Mouse (Mus musculus) CH12.LX (cell line): ENCODE results near the gene S100a16. TPM values are rescaled to one million over a fixed set of nuclear protein-coding genes. Genes with fewer than 3 reads are reported as not detected.

Experiments used
- DNase-seq: peaks from one replicate; pipeline ENCODE4 v3.0.0-alpha.2; 2013; ENCODE audit errors: extremely low read depth
- H3K27ac ChIP-seq: 2 replicates; pipeline ENCODE4 v1.5.1; 2012; ENCODE audit warnings: low read depth, mild to moderate bottlenecking, control low read depth, moderate library complexity; ENCODE audit not compliant: insufficient read depth
- H3K27me3 ChIP-seq: replicated peaks from 2 replicates; pipeline ENCODE3; 2012; ENCODE audit warnings: inconsistent platforms
- H3K36me3 ChIP-seq, 2 experiments: replicated peaks in 1 of 2; 2 replicates each; pipeline versions ENCODE3 to v1.6.1; 2012; ENCODE audit warnings: inconsistent platforms in 1 of 2, low read length in 1 of 2, mild to moderate bottlenecking in 1 of 2, mixed read lengths in 1 of 2, moderate library complexity in 1 of 2; ENCODE audit not compliant: control insufficient read depth in 1 of 2, insufficient read depth in 1 of 2
- H3K4me1 ChIP-seq, 2 experiments: 2 replicates each; pipeline ENCODE4 v1.6.1; 2012; ENCODE audit warnings: inconsistent platforms in 1 of 2, moderate library complexity in 1 of 2; ENCODE audit not compliant: insufficient read depth in 2 of 2, control insufficient read depth in 1 of 2
- H3K4me2 ChIP-seq: 2 replicates; pipeline ENCODE4 v1.6.1; 2012; ENCODE audit warnings: low read depth, mild to moderate bottlenecking, control low read depth; ENCODE audit not compliant: poor library complexity, insufficient read depth, severe bottlenecking
- H3K4me3 ChIP-seq, 3 experiments: fragments of 150-350 bp in 1 of 3; sonication (generic) in 1 of 3; replicated peaks in 1 of 3; 2 replicates each; pipeline versions ENCODE3 to v1.5.1; 2011 to 2012; ENCODE audit warnings: low read depth in 2 of 3, low read length in 2 of 3, mild to moderate bottlenecking in 2 of 3, moderate library complexity in 2 of 3, control low read depth in 1 of 3, improper control_type of control experiment in 1 of 3, inconsistent platforms in 1 of 3, mixed read lengths in 1 of 3; ENCODE audit not compliant: poor library complexity in 1 of 3
- H3K79me2 ChIP-seq: replicated peaks from 2 replicates; pipeline ENCODE4 v1.6.1; 2012; ENCODE audit warnings: mild to moderate bottlenecking, moderate library complexity; ENCODE audit not compliant: control insufficient read depth, poor library complexity, insufficient read depth, severe bottlenecking; ENCODE audit errors: extremely low read depth
- H3K9ac ChIP-seq: 2 replicates; pipeline ENCODE4 v1.6.1; 2012; ENCODE audit warnings: low read depth, mild to moderate bottlenecking, control low read depth, moderate library complexity; ENCODE audit not compliant: insufficient read depth
- H3K9me3 ChIP-seq: replicated peaks from 2 replicates; pipeline ENCODE3; 2012; ENCODE audit warnings: low read length, inconsistent platforms, mixed read lengths
- BHLHE40 ChIP-seq: IDR thresholded peaks from 2 replicates; pipeline ENCODE4 v1.6.1; 2011; ENCODE audit warnings: mild to moderate bottlenecking, low read depth, low read length, improper control_type of control experiment
- CTCF ChIP-seq, 2 experiments: IDR thresholded peaks in 1 of 2; conservative IDR thresholded peaks in 1 of 2; 2 replicates each; pipeline ENCODE4 v1.5.1; 2011 to 2012; ENCODE audit warnings: low read depth in 2 of 2, low read length in 2 of 2, improper control_type of control experiment in 1 of 2, inconsistent platforms in 1 of 2, mild to moderate bottlenecking in 1 of 2, moderate library complexity in 1 of 2
- ELF1 ChIP-seq: IDR thresholded peaks from 2 replicates; pipeline ENCODE4 v1.6.1; 2014; ENCODE audit warnings: low read depth, mild to moderate bottlenecking, inconsistent platforms, low read length, improper control_type of control experiment
- EP300 ChIP-seq: IDR thresholded peaks from 2 replicates; pipeline ENCODE4 v1.6.1; 2011; ENCODE audit warnings: low read length, improper control_type of control experiment
- ETS1 ChIP-seq: conservative IDR thresholded peaks from 2 replicates; pipeline ENCODE4 v1.6.1; 2012; ENCODE audit warnings: low read depth, mild to moderate bottlenecking, inconsistent platforms, low read length, improper control_type of control experiment, moderate library complexity
- GABPA ChIP-seq: IDR thresholded peaks from 2 replicates; pipeline ENCODE4 v1.6.1; 2012; ENCODE audit warnings: low read depth, low read length, improper control_type of control experiment, inconsistent platforms; ENCODE audit not compliant: insufficient replicate concordance
- HCFC1 ChIP-seq: IDR thresholded peaks from 2 replicates; pipeline ENCODE4 v1.6.1; 2012; ENCODE audit warnings: low read depth, mild to moderate bottlenecking, inconsistent platforms, low read length, improper control_type of control experiment
- IRF4 ChIP-seq: IDR thresholded peaks from 2 replicates; pipeline ENCODE4 v1.6.1; 2014; ENCODE audit warnings: low read depth, mild to moderate bottlenecking, inconsistent platforms, low read length, improper control_type of control experiment
- JUN ChIP-seq: IDR thresholded peaks from 2 replicates; pipeline ENCODE4 v1.6.1; 2011; ENCODE audit warnings: low read depth, mild to moderate bottlenecking, low read length, improper control_type of control experiment, moderate library complexity; ENCODE audit not compliant: insufficient read depth
- MAFK ChIP-seq: IDR thresholded peaks from 2 replicates; pipeline ENCODE4 v1.6.1; 2011; ENCODE audit warnings: low read length, improper control_type of control experiment; ENCODE audit not compliant: insufficient replicate concordance
- MAX ChIP-seq: IDR thresholded peaks from 2 replicates; pipeline ENCODE4 v1.6.1; 2011; ENCODE audit warnings: low read length, improper control_type of control experiment
- MAZ ChIP-seq: IDR thresholded peaks from 2 replicates; pipeline ENCODE4 v1.6.1; 2012; ENCODE audit warnings: low read depth, mild to moderate bottlenecking, inconsistent platforms, low read length, improper control_type of control experiment, moderate library complexity
- NELFE ChIP-seq: IDR thresholded peaks from 2 replicates; pipeline ENCODE4 v1.6.1; 2011; ENCODE audit warnings: low read depth, low read length, improper control_type of control experiment
- NRF1 ChIP-seq: IDR thresholded peaks from 2 replicates; pipeline ENCODE4 v1.6.1; 2014; ENCODE audit warnings: low read depth, mild to moderate bottlenecking, inconsistent platforms, low read length, improper control_type of control experiment, moderate library complexity
- POLR2A ChIP-seq: IDR thresholded peaks from 2 replicates; pipeline ENCODE4 v1.6.1; 2011; ENCODE audit warnings: low read depth, mild to moderate bottlenecking, improper control_type of control experiment, low read length
- RAD21 ChIP-seq: IDR thresholded peaks from 2 replicates; pipeline ENCODE4 v1.6.1; 2011; ENCODE audit warnings: low read depth, mild to moderate bottlenecking, low read length, improper control_type of control experiment, moderate library complexity
- SIN3A ChIP-seq: IDR thresholded peaks from 2 replicates; pipeline ENCODE4 v1.6.1; 2012; ENCODE audit warnings: low read length, improper control_type of control experiment, inconsistent platforms
- SMC3 ChIP-seq: IDR thresholded peaks from 2 replicates; pipeline ENCODE4 v1.6.1; 2011; ENCODE audit warnings: low read depth, low read length, improper control_type of control experiment
- TBP ChIP-seq: conservative IDR thresholded peaks from 2 replicates; pipeline ENCODE4 v1.6.1; 2011; ENCODE audit warnings: low read depth, low read length, improper control_type of control experiment
- USF1 ChIP-seq: IDR thresholded peaks from 2 replicates; pipeline ENCODE4 v1.6.1; 2014; ENCODE audit warnings: low read depth, mild to moderate bottlenecking, inconsistent platforms, low read length, improper control_type of control experiment
- ZC3H11A ChIP-seq: IDR thresholded peaks from 2 replicates; pipeline ENCODE4 v1.6.1; 2012; ENCODE audit warnings: low read depth, mild to moderate bottlenecking, inconsistent platforms, low read length, improper control_type of control experiment
- ZKSCAN1 ChIP-seq: IDR thresholded peaks from 2 replicates; pipeline ENCODE4 v1.6.1; 2012; ENCODE audit warnings: low read depth, inconsistent platforms, low read length, improper control_type of control experiment, borderline replicate concordance
- ZMIZ1 ChIP-seq: IDR thresholded peaks from 2 replicates; pipeline ENCODE4 v1.6.1; 2012; ENCODE audit warnings: low read depth, mild to moderate bottlenecking, inconsistent platforms, low read length, improper control_type of control experiment
- dilution Hi-C: fragments of 300-500 bp; cut with MboI; formaldehyde crosslinking; loops from 2 replicates; pipeline ENCODE4 v1.14.3; 2020; ENCODE audit warnings: low sequenced_read_pairs; ENCODE audit not compliant: extremely low pct_unique_long_range_greater_than_20kb, extremely low pct_ligation_motif_present
- in situ Hi-C: fragments of 300-500 bp; cut with MboI; formaldehyde crosslinking; loops from 3 replicates; pipeline ENCODE4 v1.14.3; 2019; ENCODE audit warnings: low sequenced_read_pairs, low pct_ligation_motif_present, low pct_unique_long_range_greater_than_20kb, mixed read lengths
- polyA plus RNA-seq: library from polyadenylated mRNA; unstranded; fragments of >175 nt; gene quantifications from 2 replicates; pipeline ENCODE4 v1.2.1, GENCODE M21; 2012; ENCODE audit warnings: low read depth; ENCODE audit not compliant: insufficient read length
- total RNA-seq, 2 experiments: library from RNA; depleted of rRNA; stranded (reverse); fragments of 300-350 nt in 1 of 2; fragments of >200 nt in 1 of 2; gene quantifications; 2 replicates each; pipeline ENCODE4 v1.2.3; 2012 to 2014

Gene S100a16
- total and polyA plus RNA-seq, 3 experiments, result not detected

DNA sequence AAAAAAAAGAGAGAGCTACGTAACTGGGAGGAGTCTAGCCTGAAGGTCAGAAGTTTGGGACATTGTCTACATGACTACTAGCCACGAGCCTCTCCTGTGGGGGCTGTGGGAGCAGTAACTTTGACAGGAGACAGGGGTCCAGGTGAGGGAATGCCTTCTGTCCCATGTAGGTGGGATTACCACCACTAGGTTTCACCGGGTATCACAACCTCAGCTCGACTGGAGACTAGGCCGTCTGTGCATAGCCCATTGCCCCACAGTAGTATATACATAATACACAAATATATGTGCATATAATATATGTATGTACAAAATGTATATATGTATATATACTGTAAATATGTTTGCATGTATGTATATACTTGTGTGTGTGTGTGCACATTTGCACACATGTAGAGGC, 44.1 kb downstream of the S100a16 start:
- Histone ChIP-seq H3K4me2 (no peak overlapping the region), H3K4me3 (no peak overlapping the region), H3K9me3 (no peaks in the 10 kb centered on the region)
- TF ChIP-seq ZKSCAN1 (no peak), GABPA (no peak), ZMIZ1 (no peak), MAFK (no peak), USF1 (no peak), SIN3A (no peak), POLR2A (no peak), MAX (no peak), ELF1 (no peak), HCFC1 (no peak), NRF1 (no peak), MAZ (no peak), BHLHE40 (no peak), IRF4 (no peak), ETS1 (no peak), JUN (no peak), TBP (no peak), NELFE (no peak), ZC3H11A (no peak)
- TF ChIP-seq, all 38 proteins: peak for 0
- Histone ChIP-seq H3K4me1 (peaks cover 8 to 26% of the 10 kb centered on the region in 2 experiments), H3K79me2 (no peaks in the 10 kb centered on the region), H3K9ac (no peak overlapping the region), H3K27me3 (peaks cover 2% of the 10 kb centered on the region), H3K36me3 (no peaks in the 10 kb centered on the region), H3K27ac (no peak overlapping the region)
- dilution Hi-C loops, result no loop called here
- no peak for DNase-seq
- in situ Hi-C loops, result no loop called here

DNA sequence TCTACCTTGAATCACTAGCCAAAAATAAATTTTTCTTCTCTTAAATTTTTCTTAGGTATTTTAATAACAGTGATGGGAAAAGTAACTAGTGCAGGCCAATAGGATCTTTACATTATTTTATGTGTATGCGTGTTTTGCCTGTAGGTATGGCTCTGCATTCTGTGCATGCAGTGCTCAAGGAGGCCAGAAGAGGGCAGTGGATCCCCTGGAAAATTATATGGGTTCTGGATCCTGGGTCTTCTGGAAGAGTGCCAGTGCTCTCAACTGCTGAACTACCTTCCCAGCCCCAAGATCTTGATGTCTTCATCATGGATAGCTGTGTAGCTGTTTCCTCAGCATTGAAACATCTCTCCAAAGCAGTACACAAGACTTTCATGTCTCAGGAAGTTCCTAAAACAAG, 45.1 kb downstream of the S100a16 start:
- Histone ChIP-seq H3K4me1 (peaks cover 16 to 36% of the 10 kb centered on the region in 2 experiments), H3K9me3 (no peaks in the 10 kb centered on the region), H3K9ac (no peak overlapping the region), H3K79me2 (no peaks in the 10 kb centered on the region), H3K27me3 (peaks cover 2% of the 10 kb centered on the region), H3K4me2 (no peak overlapping the region), H3K27ac (no peak overlapping the region), H3K36me3 (no peaks in the 10 kb centered on the region), H3K4me3 (no peak overlapping the region)
- DNase-seq, result no peak
- TF ChIP-seq HCFC1, result no peak
- peak; percentile 29 for TF ChIP-seq RAD21
- no peak for TF ChIP-seq EP300
- peak; percentile 54 to 62; a peak in 3 of 4 replicates for TF ChIP-seq CTCF (conservative IDR thresholded peaks at IDR 0.05 in 1 of 2, IDR thresholded peaks at IDR 0.05 in 1 of 2; ENCODE audit: low read depth in 2 of 2, low read length in 2 of 2)
- peak; percentile 32 for TF ChIP-seq SMC3
- dilution Hi-C loops (no loop called here), in situ Hi-C loops (no loop called here)
